Mouse (Mus musculus): ENCODE data around the gene Epb41l4b.

Epb41l4b gene

DNA sequence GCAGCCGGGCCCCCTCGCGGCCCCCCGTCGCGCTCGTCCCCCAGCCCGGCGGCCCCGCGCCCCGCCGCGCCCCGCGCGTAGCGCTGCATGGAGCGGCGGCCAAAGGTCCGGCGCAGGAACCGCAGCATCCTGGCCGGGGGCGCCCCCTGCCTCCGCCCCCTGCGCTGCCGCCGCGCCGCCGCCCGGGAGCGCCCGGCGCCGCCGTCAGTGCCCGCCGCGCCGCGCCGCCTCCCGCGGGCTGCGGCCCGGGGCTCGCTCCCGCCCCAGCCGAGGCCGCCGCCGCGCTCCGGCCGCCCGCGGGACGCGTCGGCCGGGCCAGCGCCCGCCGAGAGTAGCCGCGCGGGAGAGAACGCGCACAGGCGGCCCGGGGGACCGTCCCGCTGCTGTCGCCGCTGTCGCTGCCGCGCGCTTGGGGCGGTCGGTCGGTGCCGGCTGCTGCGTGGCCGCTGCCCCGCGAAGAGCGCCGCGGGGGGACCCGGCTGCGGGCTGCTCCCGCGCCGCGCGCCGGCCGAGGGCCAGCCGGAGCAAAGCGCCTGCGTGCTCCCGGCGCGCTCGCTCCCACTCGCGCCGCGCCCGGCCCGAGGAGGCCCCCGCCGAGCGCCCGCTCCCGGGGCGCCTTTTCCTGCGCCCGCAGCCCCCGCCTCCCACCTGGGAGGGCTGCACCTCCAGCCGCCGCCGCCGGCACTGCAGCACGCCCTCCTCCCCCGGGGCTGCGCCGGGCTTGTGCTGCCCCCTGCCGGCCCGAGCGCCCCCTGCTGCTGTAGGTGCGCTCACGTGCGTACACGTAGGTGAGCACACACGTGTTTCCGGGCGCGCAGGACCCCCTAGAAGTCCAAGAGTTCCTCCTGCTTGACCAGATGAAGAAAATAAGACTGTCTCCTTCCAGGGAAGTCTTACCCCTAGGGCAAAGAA, at the start of gene Epb41l4b:
TSS of gene Epb41l4b (minus strand) at position 412 of the 912 bp plus-strand sequence.
- DNase-seq: peak; percentile 90

GRCm38 (mm10) chr4:57191543-57192283, 48.5 kb upstream of the Epb41l4b start:
- no peak for DNase-seq

GRCm38 (mm10) chr4:57189881-57190280, 46.6 kb upstream of the Epb41l4b start:
- no peak for DNase-seq

GRCm38 (mm10) chr4:57186035-57186434, 42.8 kb upstream of the Epb41l4b start:
- no peak for DNase-seq

- no peak for DNase-seq
Measured at GRCm38 (mm10) chr4:57185462-57185861, 42.2 kb upstream of the Epb41l4b start.

DNA sequence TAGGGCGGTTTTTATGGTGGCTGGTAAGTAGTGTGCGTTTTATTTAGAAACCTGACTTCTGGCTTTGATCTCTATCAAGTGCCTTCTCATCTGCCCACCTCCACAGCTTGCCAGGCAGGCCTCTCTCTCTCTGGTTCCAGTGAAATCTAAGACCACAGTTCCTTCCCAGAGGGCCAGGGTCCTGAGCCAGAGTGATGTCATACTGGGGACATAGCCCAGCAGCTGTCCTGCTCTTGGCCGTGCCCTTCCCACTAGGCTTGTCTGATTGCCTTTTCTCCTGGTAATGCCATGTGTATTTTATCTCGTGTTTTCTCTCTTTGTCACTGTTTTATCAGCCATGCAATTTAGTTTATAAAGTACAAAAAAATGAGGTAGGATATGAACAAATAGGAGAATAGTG, 40.3 kb upstream of the Epb41l4b start:
- DNase-seq: no peak

- no peak for DNase-seq
Measured at GRCm38 (mm10) chr4:57181538-57181937, 38.3 kb upstream of the Epb41l4b start.

- DNase-seq: no peak
Measured at GRCm38 (mm10) chr4:57178881-57179280, 35.6 kb upstream of the Epb41l4b start.

GRCm38 (mm10) chr4:57175329-57175728, 32.1 kb upstream of the Epb41l4b start:
- no peak for DNase-seq

DNA sequence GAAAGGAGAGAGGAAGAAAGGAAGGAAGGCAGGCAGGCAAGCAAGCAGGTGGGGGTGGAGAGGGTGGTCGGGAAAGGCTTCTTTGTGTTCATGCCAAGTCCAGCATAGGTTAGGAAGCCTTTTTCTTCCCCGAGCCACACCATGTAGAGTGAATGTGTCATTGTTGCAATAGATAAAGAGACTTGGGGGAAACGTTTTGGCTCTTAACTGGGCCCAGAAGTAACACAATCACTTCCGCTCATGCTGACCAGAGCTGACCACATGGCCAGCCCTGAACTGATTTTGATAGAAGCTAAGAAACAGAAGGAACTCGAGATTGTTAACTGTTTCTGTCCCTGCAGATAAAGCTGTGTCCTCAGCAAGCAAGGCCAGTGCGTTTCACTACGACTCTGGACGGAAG, 29.6 kb upstream of the Epb41l4b start:
- no peak for DNase-seq

GRCm38 (mm10) chr4:57171817-57172216, 28.6 kb upstream of the Epb41l4b start:
- DNase-seq: no peak

- DNase-seq: no peak
Measured at GRCm38 (mm10) chr4:57168680-57169079, 25.4 kb upstream of the Epb41l4b start.

GRCm38 (mm10) chr4:57168277-57168676, 25.0 kb upstream of the Epb41l4b start:
- no peak for DNase-seq

GRCm38 (mm10) chr4:57166922-57167870, 24.0 kb upstream of the Epb41l4b start:
- DNase-seq: no peak

DNA sequence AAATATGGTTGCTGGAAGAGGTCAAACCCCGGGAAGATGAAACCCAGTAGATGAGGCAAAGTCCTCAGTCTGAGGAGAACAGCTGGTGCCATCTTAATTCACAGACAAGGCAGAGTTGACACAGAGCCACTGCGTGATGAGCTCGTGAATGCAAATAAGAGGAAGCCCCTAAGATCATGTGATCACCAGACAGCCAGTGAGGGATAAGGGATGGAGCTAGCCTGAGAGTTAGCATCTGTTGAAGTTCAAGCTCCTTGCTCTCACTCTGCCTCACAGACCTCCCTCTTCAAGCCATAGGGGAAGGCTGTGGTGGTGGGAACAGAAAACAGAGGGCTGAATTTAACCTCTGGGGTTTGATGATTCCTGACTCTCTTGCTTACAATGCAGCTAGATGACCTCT, 22.4 kb upstream of the Epb41l4b start:
- no peak for DNase-seq

DNA sequence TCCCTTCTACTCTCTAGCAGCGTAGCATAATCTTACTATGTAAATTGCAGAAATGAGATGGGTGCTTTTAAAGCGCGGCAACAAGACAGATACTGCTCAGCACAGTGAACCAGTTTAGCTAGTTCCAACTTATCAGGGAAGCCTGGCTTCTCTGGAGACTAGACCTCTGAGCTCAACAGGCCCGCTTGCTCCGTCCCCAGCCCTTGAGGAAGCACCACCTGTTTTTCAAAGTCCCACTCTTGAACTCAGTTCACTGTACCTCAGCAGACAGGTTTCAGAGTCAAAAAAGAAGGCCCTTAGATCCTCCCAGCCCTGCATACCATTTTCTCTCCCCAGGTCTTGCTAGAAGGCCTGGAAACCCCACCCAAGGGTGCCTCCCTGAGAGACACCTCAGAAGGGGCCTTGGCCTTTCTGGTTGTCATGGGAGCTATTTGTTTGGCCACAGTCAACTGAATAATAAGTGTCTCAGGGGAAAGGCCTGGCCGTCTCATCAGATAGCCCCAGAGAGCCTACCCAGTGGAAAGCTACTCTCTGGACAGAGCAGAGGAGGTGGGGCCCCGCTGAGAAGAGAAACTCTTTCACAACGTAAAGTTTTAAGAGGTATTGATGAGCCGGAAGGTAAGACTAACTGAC, 21.5 kb upstream of the Epb41l4b start:
- DNase-seq: no peak

DNA sequence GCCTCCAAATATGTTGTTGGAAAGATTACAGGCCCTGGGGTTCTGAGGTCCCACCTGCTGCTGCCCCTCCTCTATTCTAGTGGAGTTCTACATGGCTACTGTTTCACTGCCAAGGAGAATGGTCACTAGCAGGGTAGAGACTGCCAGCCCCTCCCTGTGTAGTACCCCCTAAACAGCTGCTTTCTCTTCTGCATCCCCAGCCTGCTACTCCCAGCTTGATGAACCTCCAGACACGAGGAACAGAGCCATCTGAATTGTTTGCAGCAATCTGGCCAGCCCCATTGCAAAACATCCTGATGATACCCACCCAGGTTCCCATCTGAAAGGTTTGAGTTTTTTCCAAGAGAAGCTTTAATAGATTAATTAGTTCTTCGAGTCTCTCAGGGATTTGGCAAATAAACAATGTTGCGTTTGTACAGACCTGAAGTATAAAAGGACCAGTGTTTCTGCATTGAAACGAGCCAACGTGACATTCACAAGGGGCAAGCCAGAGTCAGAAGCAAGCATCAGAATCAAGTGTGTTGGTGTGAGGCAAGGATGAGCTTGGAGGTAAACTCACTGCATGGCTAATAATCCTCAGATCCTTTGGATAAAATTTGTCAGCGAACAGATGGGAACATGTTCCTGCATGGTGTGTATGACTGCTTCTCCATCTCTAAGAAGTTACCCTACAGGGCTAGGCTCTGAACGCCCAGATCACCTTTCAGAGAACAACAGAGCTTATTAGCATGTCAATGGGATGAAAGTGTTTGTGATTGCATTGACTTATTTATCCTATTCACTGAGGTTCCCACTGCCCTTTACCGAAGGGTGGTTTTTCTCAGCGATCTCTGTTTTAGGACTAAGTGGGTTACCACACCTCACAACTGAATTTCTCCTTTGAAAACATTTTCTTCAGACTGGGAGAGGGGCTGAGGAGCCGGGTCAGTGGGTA, 19.8 kb upstream of the Epb41l4b start:
- no peak for DNase-seq

DNA sequence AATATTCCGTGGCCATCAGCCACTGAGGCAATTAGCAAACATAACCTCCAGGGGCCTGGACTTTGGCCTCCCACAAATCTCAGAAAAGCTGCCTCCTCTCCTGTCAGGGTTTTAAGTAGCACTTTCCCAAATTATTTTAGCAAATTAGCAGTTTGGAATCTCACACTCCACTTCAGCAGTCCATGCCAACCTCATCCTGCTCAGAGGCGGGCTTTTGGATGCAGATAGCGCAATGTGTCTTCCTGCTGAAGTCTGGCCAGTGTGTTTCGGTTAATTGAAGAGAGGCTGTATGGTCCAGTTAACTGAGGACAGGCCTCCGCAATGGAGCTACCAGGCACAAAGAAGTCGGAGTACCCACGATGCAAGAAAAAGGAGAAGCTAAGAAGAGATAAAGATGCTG, 17.3 kb upstream of the Epb41l4b start:
- DNase-seq: no peak

- DNase-seq: no peak
Measured at GRCm38 (mm10) chr4:57156549-57157169, 13.4 kb upstream of the Epb41l4b start.

GRCm38 (mm10) chr4:57153838-57154237, 10.6 kb upstream of the Epb41l4b start:
- DNase-seq: no peak
